Mouse (Mus musculus): ENCODE results near the gene Drg1. TPM values are rescaled to one million over a fixed set of nuclear protein-coding genes. Genes with fewer than 3 reads are reported as not detected.

Gene Drg1
- 114 TPM for polyA plus RNA-seq (2014; fragmentation: Illumina TruSeq; extraction: RNeasy Lipid Tissue Mini Kit (QIAGEN cat#74804); ENCODE audit: low read depth, low replicate concordance)

DNA sequence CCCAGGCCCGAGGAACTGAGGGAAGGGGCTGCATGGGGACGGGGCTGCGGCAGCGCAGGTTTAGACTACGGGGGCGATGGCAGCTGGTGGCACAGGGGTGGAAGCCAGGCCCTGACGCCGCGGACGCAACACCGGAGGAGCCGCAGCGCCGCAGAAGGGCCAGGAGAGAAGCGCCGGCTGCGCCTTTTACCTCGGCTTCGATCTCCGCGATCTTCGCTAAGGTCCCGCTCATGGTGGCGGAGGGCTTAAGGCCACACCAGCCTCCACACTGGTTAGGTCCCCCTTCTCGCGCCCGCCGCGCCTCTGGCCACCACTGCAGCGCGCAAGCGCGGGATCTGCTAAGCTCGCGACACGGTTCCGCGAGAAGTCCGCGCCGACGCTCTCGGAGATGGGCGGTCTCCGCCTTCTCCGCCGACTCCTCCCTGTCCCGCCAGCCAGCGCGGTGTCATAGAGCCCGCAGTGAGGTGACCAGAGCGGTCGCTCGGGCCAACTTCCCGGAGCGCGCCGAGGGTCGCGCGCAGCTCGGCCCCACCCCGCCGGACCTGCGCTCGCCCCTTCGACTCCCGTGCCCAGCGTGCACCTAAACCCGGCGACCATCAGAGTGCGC is at the start of gene Drg1:
Drg1 (minus strand) TSS at position 337 of the 607 bp plus-strand sequence.

DNA sequence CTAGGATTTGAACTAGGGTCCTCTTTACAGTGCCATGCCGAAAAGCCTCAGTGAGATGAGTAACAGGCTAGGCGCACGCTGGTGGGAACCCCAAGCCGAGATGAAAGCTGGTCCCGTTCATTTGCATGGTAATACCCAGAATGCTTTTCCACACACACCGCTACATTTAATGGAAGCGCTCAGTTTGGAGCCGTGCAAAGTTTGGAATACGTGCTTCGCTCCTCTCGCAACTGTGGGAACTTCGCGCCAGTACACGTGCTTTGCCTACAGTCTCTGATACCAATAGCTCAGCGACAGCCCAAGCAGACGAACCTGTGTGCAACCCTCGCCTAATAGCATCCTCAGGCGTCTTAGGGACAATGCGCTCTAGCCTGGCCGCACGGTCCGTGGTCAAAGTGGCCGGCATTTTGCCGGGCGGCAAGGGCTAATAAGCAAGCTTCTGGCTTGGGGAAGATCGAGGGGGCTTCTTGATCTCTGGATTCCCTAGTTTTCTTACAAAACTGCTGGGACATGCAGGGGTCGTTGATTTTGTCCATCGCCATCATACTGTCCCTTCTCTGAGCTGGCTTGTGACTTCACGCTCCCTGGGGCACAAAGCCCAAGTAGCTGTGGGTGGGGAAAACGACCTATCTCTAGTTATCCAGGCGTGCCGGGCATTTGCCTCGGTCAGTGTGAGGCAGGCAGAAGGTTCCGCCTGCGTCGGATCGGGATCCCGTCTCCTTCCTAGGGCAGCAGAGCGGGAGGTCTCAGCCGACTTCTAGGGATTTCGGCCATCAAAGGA is 22.5 kb upstream of the Drg1 start, which contains the start of gene Patz1:
Patz1 (plus strand) TSS at position 354 of the 781 bp plus-strand sequence.

DNA sequence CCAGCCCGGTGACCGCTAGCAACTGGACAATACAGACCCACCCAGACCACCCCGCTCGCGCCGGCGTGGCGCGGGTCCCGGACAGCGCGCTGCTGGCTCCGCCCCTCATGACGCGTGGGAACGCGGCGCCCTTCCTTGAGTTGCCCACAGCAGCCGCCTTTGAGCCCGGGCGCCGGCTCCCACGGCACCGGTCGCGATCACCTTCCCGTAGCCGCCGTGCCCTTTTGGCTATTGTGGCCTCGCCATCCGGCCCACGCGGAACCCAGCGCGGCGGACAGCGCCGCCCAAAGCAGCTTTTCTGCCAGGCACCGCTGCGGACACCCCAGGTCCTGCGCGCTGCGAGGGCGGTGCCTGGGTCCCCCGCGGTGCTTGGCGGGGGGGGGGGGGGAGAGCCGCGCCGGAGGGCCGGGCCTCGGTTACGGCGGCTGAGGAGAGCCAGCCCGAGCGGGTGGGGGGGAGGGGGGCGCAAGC is 63.9 kb downstream of the Drg1 start, which contains the start of gene Eif4enif1:
Eif4enif1 (plus strand) TSS at position 162 of the 471 bp plus-strand sequence.

DNA sequence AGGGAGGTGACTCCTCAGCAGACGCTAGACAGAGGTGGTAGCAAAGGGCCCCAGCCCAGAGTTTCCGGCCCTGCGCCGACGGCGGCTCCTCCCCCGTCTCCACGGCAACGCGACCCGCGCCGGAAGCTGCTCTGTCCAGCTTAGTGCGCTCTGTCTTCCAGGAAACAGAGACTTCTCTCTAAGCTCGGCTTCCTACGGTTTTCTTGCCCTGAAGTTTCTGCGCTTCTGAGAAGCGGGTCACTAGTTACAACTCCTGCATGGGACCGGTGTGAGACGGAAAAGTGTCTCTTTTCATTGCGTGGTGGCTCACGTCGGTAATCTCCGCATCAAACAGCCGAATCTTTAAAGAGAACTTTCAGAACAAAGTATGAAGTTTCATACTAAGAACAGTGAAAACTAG is 72.9 kb downstream of the Drg1 start, which contains the start of gene Sfi1:
Sfi1 (minus strand) TSS at position 101 of the 400 bp plus-strand sequence.

Other genes starting within 250 kb of the Drg1 start
- gene Sfi1, start 73.0 kb downstream of the Drg1 start, polyA plus RNA-seq (2014; fragmentation: Illumina TruSeq; extraction: RNeasy Lipid Tissue Mini Kit (QIAGEN cat#74804); ENCODE audit: low read depth, low replicate concordance) = 5.7 TPM
- 28.9 TPM for gene Eif4enif1, start 64.0 kb downstream of the Drg1 start, polyA plus RNA-seq (2014; fragmentation: Illumina TruSeq; extraction: RNeasy Lipid Tissue Mini Kit (QIAGEN cat#74804); ENCODE audit: low read depth, low replicate concordance)
- gene Patz1, start 22.5 kb upstream of the Drg1 start, polyA plus RNA-seq (2014; fragmentation: Illumina TruSeq; extraction: RNeasy Lipid Tissue Mini Kit (QIAGEN cat#74804); ENCODE audit: low read depth, low replicate concordance) = 3.3 TPM
- not detected for gene Pik3ip1, start 64.0 kb upstream of the Drg1 start, polyA plus RNA-seq (2014; fragmentation: Illumina TruSeq; extraction: RNeasy Lipid Tissue Mini Kit (QIAGEN cat#74804); ENCODE audit: low read depth, low replicate concordance)
- gene Limk2, start 142.8 kb upstream of the Drg1 start, polyA plus RNA-seq (2014; fragmentation: Illumina TruSeq; extraction: RNeasy Lipid Tissue Mini Kit (QIAGEN cat#74804); ENCODE audit: low read depth, low replicate concordance) = 2.3 TPM
- gene Rnf185, start 185.9 kb upstream of the Drg1 start, polyA plus RNA-seq (2014; fragmentation: Illumina TruSeq; extraction: RNeasy Lipid Tissue Mini Kit (QIAGEN cat#74804); ENCODE audit: low read depth, low replicate concordance) = 18.9 TPM
- gene Pla2g3, start 221.9 kb upstream of the Drg1 start, polyA plus RNA-seq (2014; fragmentation: Illumina TruSeq; extraction: RNeasy Lipid Tissue Mini Kit (QIAGEN cat#74804); ENCODE audit: low read depth, low replicate concordance) = not detected
- not detected for gene Inpp5j, start 238.4 kb upstream of the Drg1 start, polyA plus RNA-seq (2014; fragmentation: Illumina TruSeq; extraction: RNeasy Lipid Tissue Mini Kit (QIAGEN cat#74804); ENCODE audit: low read depth, low replicate concordance)
- not detected for gene Selenom, start 248.3 kb upstream of the Drg1 start, polyA plus RNA-seq (2014; fragmentation: Illumina TruSeq; extraction: RNeasy Lipid Tissue Mini Kit (QIAGEN cat#74804); ENCODE audit: low read depth, low replicate concordance)

All from liver, adult 10 weeks (tissue).